Mouse (Mus musculus) layer of hippocampus, adult 8-10 months (tissue): ENCODE data around the gene Sema7a. TPM values are rescaled to one million over a fixed set of nuclear protein-coding genes. Genes with fewer than 3 reads are reported as not detected.

Experiments used
- DNase-seq, 2 experiments: peaks; one replicate each; pipeline ENCODE4 v3.0.0; 2022; ENCODE audit warnings: low spot score in 2 of 2
- total RNA-seq, 4 experiments: library from RNA; stranded (reverse); gene quantifications; 2 replicates each; pipeline ENCODE4 v1.2.4; 2022

Sema7a gene
- total RNA-seq, 4 experiments from 2014 or later = 91.0 to 102 (median 94.4) TPM

GRCm38 (mm10) chr9:57938225-57939055 lies 1.5 kb upstream of the Sema7a start:
- DNase-seq = no peak

DNA sequence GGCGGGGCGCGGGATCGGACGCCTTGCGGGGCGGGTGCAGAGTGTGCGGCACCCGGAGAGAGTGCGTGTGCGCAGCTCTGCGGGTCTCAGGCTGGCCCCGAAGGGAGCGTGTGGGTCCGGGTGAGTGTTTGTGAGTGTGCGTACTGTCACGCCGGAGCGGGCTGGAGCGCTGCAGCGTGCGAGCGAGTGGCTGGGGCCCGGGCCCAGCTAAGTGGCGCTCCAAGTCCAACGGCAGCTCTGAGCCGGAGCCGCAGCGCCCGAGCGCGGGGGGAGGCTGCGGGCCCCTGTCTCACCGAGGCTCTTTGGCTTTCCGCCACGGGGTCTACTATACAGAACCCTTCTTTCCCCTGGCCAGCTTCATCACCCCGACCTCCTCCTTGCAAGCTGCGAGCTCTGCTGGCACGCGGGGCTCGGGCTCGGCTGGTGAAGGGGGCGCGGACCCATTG lies 460 bp downstream of the Sema7a start:
- no peak for DNase-seq

GRCm38 (mm10) chr9:57940861-57941638 lies 1.1 kb downstream of the Sema7a start:
- no peak for DNase-seq

DNA sequence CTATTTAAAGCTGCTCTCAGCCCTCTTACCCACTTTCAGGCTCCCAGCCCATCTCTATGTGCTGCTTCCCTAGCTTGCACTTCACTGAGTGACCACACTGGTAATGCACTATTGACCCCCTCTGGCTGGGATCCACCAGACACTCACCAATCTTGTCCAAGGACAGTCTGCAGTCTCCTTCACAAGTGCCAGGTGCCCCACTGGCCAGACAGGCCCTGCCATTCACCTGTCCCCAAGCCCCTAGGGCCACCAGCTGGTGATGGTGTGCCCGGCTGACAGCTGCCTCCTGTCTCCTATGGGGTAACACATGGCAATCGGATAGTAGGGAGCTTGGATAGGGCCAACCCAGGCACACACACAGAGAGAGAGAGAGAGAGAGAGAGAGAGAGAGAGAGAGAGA lies 2.1 kb downstream of the Sema7a start:
- no peak for DNase-seq

DNA sequence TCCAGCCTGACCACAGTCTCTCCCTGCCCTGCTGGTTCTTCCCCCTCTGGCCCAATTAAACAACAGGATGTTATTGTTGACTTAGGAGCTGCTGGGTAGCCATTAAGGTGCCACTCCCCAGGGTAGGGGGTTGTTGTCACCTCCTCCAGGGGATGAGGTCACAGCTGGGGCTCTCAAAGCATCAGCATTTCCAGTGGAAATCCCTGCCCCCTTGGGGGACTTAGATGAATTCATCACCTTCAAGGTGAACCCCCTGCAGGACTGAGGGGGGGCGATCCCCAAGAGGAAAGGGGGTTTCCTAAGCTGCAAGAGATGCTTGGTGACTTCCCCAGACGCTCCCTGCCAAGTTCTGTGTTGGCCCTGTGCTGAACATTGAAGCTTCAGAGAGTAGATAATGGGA lies 3.2 kb downstream of the Sema7a start:
- DNase-seq = no peak

DNA sequence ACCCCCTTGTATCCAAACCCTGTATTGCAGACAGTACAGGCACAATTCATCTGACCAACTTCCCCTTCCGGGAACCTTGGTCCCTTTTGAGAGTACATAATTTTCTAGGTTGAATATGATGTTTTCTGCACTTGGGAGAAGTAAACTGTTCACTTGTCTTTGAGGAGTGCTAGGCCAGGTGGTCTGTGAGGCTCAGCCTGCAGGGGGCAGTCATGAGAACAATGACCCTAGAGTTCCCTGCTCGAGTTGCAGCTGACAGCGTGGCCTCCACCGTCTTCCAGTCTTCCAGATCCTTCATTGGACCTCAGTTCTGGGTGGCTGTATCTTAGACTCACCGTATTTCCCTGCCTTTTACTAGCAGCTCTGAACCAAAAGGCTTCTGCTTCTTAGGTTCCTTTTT lies 4.7 kb downstream of the Sema7a start:
- peak in 1 of 2 experiments; percentile 61 for DNase-seq

DNA sequence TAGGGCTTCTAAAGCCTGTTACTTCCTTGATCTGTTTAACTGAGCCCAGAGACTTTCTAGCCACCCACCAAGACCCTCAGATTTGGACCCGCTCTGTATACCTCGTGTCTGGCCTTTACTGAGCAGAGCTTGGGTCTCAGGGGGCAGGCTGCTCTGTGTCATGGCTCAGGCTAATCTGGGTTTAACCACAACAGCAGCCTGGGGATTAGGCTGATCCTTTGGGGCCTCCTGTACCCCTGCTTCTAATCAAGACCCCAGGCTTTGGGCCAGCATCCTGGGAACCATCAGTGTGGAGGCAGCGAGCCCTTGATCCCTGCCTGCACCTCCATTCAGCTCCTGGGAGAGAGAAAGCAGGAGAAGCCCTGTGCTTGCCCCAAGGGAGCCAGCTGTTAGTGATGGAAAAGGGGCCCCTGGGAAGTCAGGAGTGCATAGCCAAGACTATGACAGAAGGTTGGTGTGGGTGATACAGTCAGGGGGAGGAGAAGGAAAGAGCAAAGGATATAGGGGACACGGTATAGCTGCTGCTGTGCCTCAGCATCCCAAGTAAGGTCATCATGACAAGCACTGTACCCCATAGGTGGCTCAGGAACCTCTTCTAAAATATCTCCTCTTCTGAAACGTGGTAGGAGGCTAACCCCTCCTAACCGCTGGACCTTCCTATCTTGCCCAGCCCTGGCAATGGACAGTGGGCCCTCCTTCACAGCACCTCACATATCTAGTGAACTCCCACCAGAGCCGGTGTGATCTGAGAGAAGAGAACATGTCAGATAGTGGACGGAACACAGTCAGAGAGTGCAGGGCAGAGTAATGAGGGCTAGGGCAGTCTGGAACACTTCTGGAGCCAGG lies 6.1 kb downstream of the Sema7a start:
- no peak for DNase-seq

DNA sequence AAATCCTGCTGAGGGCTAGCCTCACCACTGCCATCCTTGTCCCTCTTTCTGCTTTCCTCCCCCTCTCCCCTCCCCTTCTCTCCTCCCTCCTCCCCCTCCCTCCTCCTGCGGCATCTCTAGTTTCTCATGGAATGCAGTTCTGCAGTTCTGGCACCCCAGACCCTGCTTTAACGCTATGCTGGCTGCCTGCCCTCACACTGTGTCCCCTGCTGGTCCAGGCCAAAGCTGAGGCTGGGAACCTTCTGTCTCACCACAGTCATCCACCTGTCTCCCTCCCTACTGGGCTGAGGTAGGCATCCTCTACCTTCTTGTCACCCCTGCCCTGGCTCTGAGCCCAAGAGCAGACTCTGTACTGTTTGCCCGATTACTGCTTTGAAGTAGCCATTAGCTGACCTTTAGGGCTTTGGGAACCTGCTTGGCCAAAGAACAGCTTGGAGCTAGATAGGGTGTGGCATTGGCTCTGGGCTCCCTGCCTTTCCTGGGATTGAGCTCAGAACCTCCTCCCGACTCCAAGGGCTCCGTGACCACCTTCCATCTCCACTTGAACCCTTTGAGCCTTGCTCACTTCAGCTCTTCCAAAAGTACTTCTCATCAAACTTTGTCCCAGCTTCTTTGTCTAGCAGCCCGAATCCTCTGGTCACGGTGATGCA lies 7.6 kb downstream of the Sema7a start:
- no peak for DNase-seq

DNA sequence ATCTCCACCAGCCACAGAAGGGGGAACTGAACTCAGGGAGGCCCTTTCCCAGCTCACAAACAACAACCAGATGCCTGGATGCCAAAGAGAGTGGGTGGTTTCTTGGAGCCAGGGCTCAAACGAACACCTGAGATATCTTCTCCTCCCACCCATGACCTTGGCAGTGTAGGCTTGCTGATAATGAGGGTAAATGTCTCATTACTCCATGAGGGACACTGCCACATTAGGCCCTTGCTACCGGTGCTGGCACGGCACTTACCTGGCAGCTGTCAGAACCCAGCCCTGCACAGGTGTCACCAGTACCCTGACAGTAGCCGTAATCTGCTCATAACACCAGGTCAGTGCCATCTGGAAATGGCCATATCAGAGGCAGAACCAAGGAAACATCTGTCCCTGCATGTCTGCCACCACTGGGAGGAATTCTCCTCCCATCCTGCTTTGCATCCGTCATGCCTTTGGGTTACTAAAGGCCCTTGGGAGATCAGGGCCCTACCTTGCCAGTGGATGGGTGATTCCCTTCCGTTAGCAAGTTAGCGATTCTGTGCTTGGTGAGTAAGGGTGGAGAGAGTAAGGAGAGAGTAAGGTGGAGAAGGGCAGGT lies 8.5 kb downstream of the Sema7a start:
- DNase-seq = no peak

DNA sequence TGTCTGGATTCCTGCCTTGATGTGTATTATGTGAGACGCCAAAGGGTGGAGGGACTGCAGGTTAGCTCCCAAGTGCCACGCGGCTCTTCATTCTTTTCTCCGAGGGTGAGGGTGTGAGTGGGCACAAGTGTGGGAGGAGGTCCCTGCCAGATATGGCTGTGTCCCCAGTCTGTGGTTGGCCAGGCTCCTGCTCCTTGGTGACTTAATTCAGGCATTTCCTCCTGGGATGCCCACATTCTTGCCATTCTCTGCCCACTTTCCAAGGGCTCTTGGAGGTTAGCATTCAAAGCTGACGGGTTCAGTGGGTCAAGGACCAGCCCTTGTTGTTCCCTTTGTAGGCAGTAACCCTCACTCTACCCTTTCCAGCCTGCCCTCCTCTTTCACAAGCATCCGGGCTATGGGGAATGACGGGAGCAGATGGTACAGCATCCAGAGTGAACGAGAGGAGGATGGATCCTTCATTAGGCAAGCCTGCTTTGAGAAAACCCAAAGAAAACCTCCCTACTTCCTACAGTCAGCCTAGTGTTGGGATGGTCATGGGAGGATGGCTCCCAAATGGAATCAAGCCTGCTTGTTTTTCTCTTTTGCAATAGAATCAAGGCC lies 9.3 kb downstream of the Sema7a start:
- no peak for DNase-seq

DNA sequence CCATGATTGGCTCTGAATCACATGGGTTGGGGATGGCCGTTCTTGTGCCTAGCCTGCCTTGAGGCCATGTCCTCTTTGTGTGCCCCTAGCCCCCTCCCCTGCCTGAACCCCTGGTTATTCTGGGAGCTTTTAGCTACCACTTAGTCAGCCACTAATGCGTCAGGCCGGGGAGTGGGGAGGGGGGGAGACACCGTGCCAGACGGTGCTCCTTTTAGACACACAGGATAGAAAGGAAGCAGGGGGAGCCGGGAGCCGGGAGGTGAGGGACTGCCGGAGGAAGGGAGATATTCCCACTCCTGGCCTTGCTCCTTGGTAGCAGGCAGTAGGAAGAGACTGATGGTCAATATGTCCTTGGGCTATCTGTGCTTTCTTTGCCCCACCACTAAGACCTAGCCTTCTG lies 10.0 kb downstream of the Sema7a start:
- DNase-seq = no peak

- peak; percentile 64 to 79 for DNase-seq
These were observed 10.6 kb downstream of the Sema7a start for GRCm38 (mm10) chr9:57950519-57950918.

GRCm38 (mm10) chr9:57951993-57952392 lies 12.1 kb downstream of the Sema7a start:
- no peak for DNase-seq

GRCm38 (mm10) chr9:57954962-57955744 lies 15.2 kb downstream of the Sema7a start:
- DNase-seq = no peak

DNA sequence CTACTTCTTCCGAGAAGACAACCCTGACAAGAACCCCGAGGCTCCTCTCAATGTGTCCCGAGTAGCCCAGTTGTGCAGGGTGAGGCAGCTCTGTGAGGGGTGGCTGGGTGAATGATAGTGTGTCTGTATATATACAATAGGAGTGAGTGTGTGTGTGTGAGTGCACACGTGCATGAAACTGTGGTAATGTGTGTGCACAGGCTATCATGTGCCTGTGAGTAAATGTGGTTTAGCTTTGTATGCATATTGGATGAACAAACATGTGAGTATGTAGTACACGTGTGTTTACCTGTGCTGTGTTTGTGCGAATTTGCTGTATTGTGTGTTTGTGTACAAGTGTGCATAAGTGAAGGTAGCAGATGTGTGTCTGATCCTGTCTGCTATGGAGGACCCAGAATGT lies 15.9 kb downstream of the Sema7a start:
- no peak for DNase-seq

DNA sequence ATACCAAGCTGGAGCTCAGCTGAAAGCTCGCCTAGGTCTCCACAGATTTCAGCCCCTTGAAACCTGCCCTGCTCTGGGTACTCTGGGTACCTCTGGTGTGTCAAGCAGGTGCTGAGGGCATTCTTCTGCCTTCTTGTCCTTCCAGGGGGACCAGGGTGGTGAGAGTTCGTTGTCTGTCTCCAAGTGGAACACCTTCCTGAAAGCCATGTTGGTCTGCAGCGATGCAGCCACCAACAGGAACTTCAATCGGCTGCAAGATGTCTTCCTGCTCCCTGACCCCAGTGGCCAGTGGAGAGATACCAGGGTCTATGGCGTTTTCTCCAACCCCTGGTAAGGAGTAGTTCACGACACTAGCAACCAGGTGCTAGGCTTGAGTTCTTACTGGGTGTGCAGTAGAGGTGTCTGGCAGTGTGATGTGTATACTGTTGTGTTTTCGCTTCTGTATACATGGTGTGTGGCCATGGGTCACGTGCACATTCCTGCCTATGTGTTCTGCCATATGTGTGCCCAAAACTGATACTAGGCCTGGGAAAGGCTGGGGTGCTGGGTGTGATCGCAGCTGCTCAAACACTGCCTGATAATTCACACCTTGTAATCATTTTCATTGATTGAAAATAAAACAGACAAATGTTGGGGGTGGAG lies 16.4 kb downstream of the Sema7a start:
- DNase-seq = no peak

GRCm38 (mm10) chr9:57956838-57957236 lies 16.9 kb downstream of the Sema7a start:
- no peak for DNase-seq

- no peak for DNase-seq
These were observed 18.7 kb downstream of the Sema7a start for GRCm38 (mm10) chr9:57958615-57959014.

DNA sequence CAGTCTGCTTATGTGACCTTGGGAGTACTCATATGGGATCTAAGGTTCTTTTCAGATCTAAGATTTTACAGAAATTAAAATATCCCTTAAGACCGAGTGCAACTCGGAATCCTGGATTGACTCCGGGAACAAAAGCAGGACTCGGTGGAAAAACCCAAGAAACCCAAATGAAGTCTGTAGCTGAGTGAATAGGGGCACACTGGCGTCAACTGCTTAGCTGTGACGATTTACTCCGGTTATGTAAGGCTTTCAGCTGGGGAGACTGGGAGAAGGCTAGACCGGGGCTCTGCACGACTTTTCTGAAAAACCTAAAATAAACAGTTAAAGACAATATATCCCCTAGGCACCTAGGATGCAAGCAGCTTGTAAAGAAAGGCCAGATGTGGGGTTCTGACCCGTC lies 19.5 kb downstream of the Sema7a start:
- DNase-seq = no peak
